8 mouse cellular contexts compared by ENCODE assay signal in the genomic region with DNA sequence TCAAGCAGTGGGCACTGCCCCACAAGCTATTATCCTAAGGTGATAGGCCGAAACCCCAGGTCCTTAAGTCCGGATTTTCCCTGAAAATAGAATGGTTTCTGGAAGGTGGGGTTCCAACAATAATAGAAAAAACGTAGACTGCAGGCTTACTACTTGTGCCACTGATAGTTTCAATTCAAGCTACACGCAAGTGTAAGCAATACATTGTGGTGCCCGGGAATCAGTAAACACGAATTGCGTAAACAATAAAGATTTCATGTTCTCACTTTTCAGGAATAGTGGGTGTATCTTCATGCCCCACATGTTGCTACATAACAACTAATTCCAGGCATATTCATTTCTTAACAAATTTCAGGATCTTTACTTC. TPM values are rescaled to one million over a fixed set of nuclear protein-coding genes. Genes with fewer than 3 reads are reported as not detected.
DNase-seq lines count a peak whose midpoint lies in the region; ATAC-seq and TF ChIP-seq lines count a peak whose summit lies in the region.

No protein-coding gene starts in this region.

- no peaks in the 10 kb centered on the region for H3K9me3 ChIP-seq in heart, embryonic 12.5 days (replicated peaks)
- no peaks in the 10 kb centered on the region for H3K9me3 ChIP-seq in E14TG2a.4 (ENCODE audit: low read length)
- no peaks in the 10 kb centered on the region for H3K9me3 ChIP-seq in forebrain, embryonic 15.5 days
- no peaks in the 10 kb centered on the region for H3K9me3 ChIP-seq in liver, embryonic 15.5 days (replicated peaks)

- peak overlapping the region; percentile 70 for H3K4me3 ChIP-seq in heart, embryonic 12.5 days
- peak overlapping the region; percentile 64 for H3K4me3 ChIP-seq in E14TG2a.4 (replicated peaks; ENCODE audit: low read length)
- H3K4me3 ChIP-seq in forebrain, embryonic 15.5 days = peak overlapping the region; percentile 59
- peak overlapping the region; percentile 68 for H3K4me3 ChIP-seq in liver, embryonic 15.5 days (replicated peaks)

- H3K27me3 ChIP-seq in heart, embryonic 12.5 days (replicated peaks) = no peaks in the 10 kb centered on the region
- no peaks in the 10 kb centered on the region for H3K27me3 ChIP-seq in E14TG2a.4 (ENCODE audit: insufficient read depth, low read length)
- no peaks in the 10 kb centered on the region for H3K27me3 ChIP-seq in forebrain, embryonic 15.5 days
- H3K27me3 ChIP-seq in liver, embryonic 15.5 days = peaks cover 10% of the 10 kb centered on the region

- peak overlapping the region; percentile 30; the same call in 1 of the 2 replicates for H3K9ac ChIP-seq in heart, embryonic 12.5 days
- peak overlapping the region; percentile 39 for H3K9ac ChIP-seq in forebrain, embryonic 15.5 days (replicated peaks)
- H3K9ac ChIP-seq in liver, embryonic 15.5 days = no peak overlapping the region; the same call in 1 of the 2 replicates

- WGBS in heart, embryonic 12.5 days = 36% methylated on average over 7 of the region's 7 CpGs
- 29% methylated on average over 7 of the region's 7 CpGs for WGBS in forebrain, embryonic 15.5 days
- WGBS in liver, embryonic 15.5 days (ENCODE audit: insufficient replicate concordance) = 27% methylated on average over 7 of the region's 7 CpGs

- no peak for ATAC-seq in heart, embryonic 12.5 days (ENCODE audit: insufficient number of reproducible peaks, low FRiP score)
- ATAC-seq in forebrain, embryonic 15.5 days (replicated peaks) = no peak
- no peak for ATAC-seq in liver, embryonic 15.5 days (ENCODE audit: insufficient read depth)

- TF ChIP-seq CTCF in E14TG2a.4 (conservative IDR thresholded peaks at IDR 0.05; ENCODE audit: low read length) = no peak

- no peak for DNase-seq in heart, postnatal 10 days
- no peak for DNase-seq in left cerebral cortex, postnatal 25 days (ENCODE audit: low spot score in 2 of 2)
- no peak for DNase-seq in cerebellum, adult 8-10 months
- no peak for DNase-seq in spleen, adult 18-20 months

- H3K36me3 ChIP-seq in heart, embryonic 12.5 days = no peaks in the 10 kb centered on the region
- H3K36me3 ChIP-seq in E14TG2a.4 (ENCODE audit: insufficient read depth, low read length) = peaks cover 10% of the 10 kb centered on the region
- H3K36me3 ChIP-seq in forebrain, embryonic 15.5 days = no peaks in the 10 kb centered on the region
- H3K36me3 ChIP-seq in liver, embryonic 15.5 days (replicated peaks) = no peaks in the 10 kb centered on the region

- peak overlapping the region; percentile 70 for H3K4me2 ChIP-seq in heart, embryonic 12.5 days
- H3K4me2 ChIP-seq in forebrain, embryonic 15.5 days (replicated peaks) = peak overlapping the region; percentile 44
- peak overlapping the region; percentile 72 for H3K4me2 ChIP-seq in liver, embryonic 15.5 days

- no peak overlapping the region for H3K27ac ChIP-seq in heart, embryonic 12.5 days (ENCODE audit: poor library complexity, severe bottlenecking)
- peak overlapping the region; percentile 77 for H3K27ac ChIP-seq in forebrain, embryonic 15.5 days (replicated peaks)
- no peak overlapping the region for H3K27ac ChIP-seq in liver, embryonic 15.5 days (replicated peaks)

- no peaks in the 10 kb centered on the region for H3K4me1 ChIP-seq in heart, embryonic 12.5 days (replicated peaks)
- H3K4me1 ChIP-seq in E14TG2a.4 (replicated peaks; ENCODE audit: low read depth, low read length) = peaks cover 15% of the 10 kb centered on the region
- H3K4me1 ChIP-seq in forebrain, embryonic 15.5 days = peaks cover 9% of the 10 kb centered on the region; the same call in 1 of the 2 replicates
- no peaks in the 10 kb centered on the region; the same call in 1 of the 2 replicates for H3K4me1 ChIP-seq in liver, embryonic 15.5 days (replicated peaks)

- intact Hi-C loops in heart, postnatal 10 days (cut with DNase I) = loop anchor here (2.0 kb wide), 1 partner anchor 110 kb away; no protein-coding TSS in a partner anchor
- intact Hi-C loops in left cerebral cortex, postnatal 25 days (cut with DNase I) = loop anchor here (1.0 to 5.0 kb wide), 3 partner anchors 32 to 110 kb away; a partner anchor contains a TSS

RNA-seq across cellular contexts. Expression of a gene that starts 0.4 kb away (rescaled TPM):
- 47.4 and 49.5 TPM in 2 replicates for polyA plus RNA-seq in heart, embryonic 12.5 days (2016; fragmentation: Nextera tagmentation; extraction: Ambion mirVana)
- total RNA-seq in heart, postnatal 10 days (2021) = 10 to 100 TPM; 46.9 to 48.0 TPM
- polyA plus RNA-seq in forebrain, embryonic 15.5 days (2015; fragmentation: Nextera tagmentation; extraction: Ambion mirVana) = 42.9 and 48.8 TPM in 2 replicates
- 15.9 and 18.1 TPM in 2 replicates for polyA plus RNA-seq in liver, embryonic 15.5 days (2015; fragmentation: Nextera tagmentation; extraction: Ambion mirVana)
- 10 to 100 TPM; 69.4 to 75.2 TPM for total RNA-seq in left cerebral cortex, postnatal 25 days (2021)

RNA-seq across cellular contexts. Expression of a gene that starts 31.5 kb away (rescaled TPM):
- polyA plus RNA-seq in heart, embryonic 12.5 days (2016; fragmentation: Nextera tagmentation; extraction: Ambion mirVana) = 1.4 and 1.7 TPM in 2 replicates
- total RNA-seq in heart, postnatal 10 days (2021) = 10 to 100 TPM; 30.7 to 35.0 TPM
- polyA plus RNA-seq in forebrain, embryonic 15.5 days (2015; fragmentation: Nextera tagmentation; extraction: Ambion mirVana) = 1.1 and 1.2 TPM in 2 replicates
- 1.5 TPM in 2 replicates for polyA plus RNA-seq in liver, embryonic 15.5 days (2015; fragmentation: Nextera tagmentation; extraction: Ambion mirVana)
- 10 to 100 TPM; 15.4 to 18.1 TPM for total RNA-seq in left cerebral cortex, postnatal 25 days (2021)

RNA-seq across cellular contexts. Expression of a gene that starts 41.0 kb away (rescaled TPM):
- not detected in 2 replicates for polyA plus RNA-seq in heart, embryonic 12.5 days (2016; fragmentation: Nextera tagmentation; extraction: Ambion mirVana)
- under 1 TPM; 0.36 to 0.62 TPM for total RNA-seq in heart, postnatal 10 days (2021)
- polyA plus RNA-seq in forebrain, embryonic 15.5 days (2015; fragmentation: Nextera tagmentation; extraction: Ambion mirVana) = not detected in 2 replicates
- not detected in 2 replicates for polyA plus RNA-seq in liver, embryonic 15.5 days (2015; fragmentation: Nextera tagmentation; extraction: Ambion mirVana)
- total RNA-seq in left cerebral cortex, postnatal 25 days (2021) = not detected

RNA-seq across cellular contexts. Expression of a gene that starts 45.3 kb away (rescaled TPM):
- polyA plus RNA-seq in heart, embryonic 12.5 days (2016; fragmentation: Nextera tagmentation; extraction: Ambion mirVana) = 10.7 and 11.8 TPM in 2 replicates
- 10 to 100 TPM; 16.8 to 21.4 TPM for total RNA-seq in heart, postnatal 10 days (2021)
- polyA plus RNA-seq in forebrain, embryonic 15.5 days (2015; fragmentation: Nextera tagmentation; extraction: Ambion mirVana) = 4.3 and 7.1 TPM in 2 replicates
- polyA plus RNA-seq in liver, embryonic 15.5 days (2015; fragmentation: Nextera tagmentation; extraction: Ambion mirVana) = 9.4 and 9.6 TPM in 2 replicates
- total RNA-seq in left cerebral cortex, postnatal 25 days (2021) = 1 to 10 TPM; 1.5 to 1.6 TPM

RNA-seq across cellular contexts. Expression of a gene that starts 46.0 kb away (rescaled TPM):
- not detected in 2 replicates for polyA plus RNA-seq in heart, embryonic 12.5 days (2016; fragmentation: Nextera tagmentation; extraction: Ambion mirVana)
- not detected for total RNA-seq in heart, postnatal 10 days (2021)
- polyA plus RNA-seq in forebrain, embryonic 15.5 days (2015; fragmentation: Nextera tagmentation; extraction: Ambion mirVana) = not detected in 2 replicates
- polyA plus RNA-seq in liver, embryonic 15.5 days (2015; fragmentation: Nextera tagmentation; extraction: Ambion mirVana) = not detected in 2 replicates
- total RNA-seq in left cerebral cortex, postnatal 25 days (2021) = not detected
